Mouse (Mus musculus) brain, embryonic 14.5 days (tissue): Measurements from ENCODE around the gene Txn2.

Source experiments
- CTCF ChIP-seq: fragments of 200-500 bp; IDR thresholded peaks from 2 replicates; pipeline ENCODE4 v1.5.1; 2012; ENCODE audit warnings: inconsistent platforms, mild to moderate bottlenecking, moderate library complexity, borderline replicate concordance; ENCODE audit not compliant: insufficient read depth, insufficient read length; ENCODE audit errors: extremely low read depth
- POLR2A ChIP-seq: fragments of 200-500 bp; IDR thresholded peaks from 2 replicates; pipeline ENCODE4 v1.6.1; 2012; ENCODE audit warnings: mild to moderate bottlenecking, inconsistent platforms, borderline replicate concordance; ENCODE audit not compliant: poor library complexity, insufficient read depth, insufficient read length, severe bottlenecking; ENCODE audit errors: extremely low read depth

DNA sequence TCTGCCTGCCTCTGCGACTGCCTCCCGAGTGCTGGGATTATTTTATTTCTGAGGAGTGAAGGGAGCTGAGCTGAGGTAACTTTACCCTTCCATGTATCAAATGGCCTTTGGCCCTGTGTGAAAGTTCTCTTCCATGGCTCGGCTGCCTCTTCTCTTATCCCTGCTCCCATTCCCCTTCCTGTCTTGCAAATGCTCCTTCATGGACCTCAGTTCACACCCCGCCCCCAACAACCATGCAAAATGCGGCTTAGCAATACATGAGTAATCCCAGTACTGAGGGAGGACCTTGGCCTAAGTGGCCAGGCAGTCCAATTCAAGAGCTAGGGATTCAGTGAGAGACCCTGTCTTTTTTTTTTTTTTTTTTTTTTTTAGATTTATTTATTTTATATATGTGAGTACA lies 60.5 kb downstream of the Txn2 start:
- TF ChIP-seq POLR2A = no peak
- TF ChIP-seq CTCF = no peak
